Mouse (Mus musculus): ENCODE measurements around the gene Snx29.

Gene Snx29

GRCm38 (mm10) chr16:11783337-11783736, 460.6 kb downstream of the Snx29 start:
- DNase-seq (ENCODE audit: low spot score) = no peak

DNA sequence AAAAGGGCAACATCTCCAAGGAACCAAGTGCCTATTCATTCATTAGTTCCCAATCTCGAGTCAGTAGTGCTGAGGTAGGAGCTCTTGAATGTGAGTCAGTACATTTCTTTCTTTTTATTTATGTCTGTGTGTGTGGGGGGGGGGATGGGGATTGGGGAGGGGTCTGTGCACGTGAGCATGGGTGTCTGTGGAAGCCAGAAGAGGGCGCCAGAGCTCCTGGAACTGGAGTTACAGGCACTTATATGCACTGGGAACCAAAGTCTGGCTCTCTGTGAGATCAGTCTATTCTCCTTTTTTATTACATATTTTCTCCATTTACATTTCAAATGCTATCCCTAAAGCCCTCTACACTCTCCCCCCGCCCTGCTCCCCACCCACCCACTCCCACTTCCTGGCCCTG, 461.6 kb downstream of the Snx29 start:
- no peak for DNase-seq (ENCODE audit: low spot score)

- DNase-seq (ENCODE audit: low spot score) = no peak
Observed at GRCm38 (mm10) chr16:11785806-11786205, 463.1 kb downstream of the Snx29 start.

GRCm38 (mm10) chr16:11790476-11790875, 467.8 kb downstream of the Snx29 start:
- DNase-seq (ENCODE audit: low spot score) = no peak

- no peak for DNase-seq (ENCODE audit: low spot score)
Observed at GRCm38 (mm10) chr16:11793391-11793790, 470.7 kb downstream of the Snx29 start.

GRCm38 (mm10) chr16:11794628-11795027, 471.9 kb downstream of the Snx29 start:
- DNase-seq (ENCODE audit: low spot score) = no peak

DNA sequence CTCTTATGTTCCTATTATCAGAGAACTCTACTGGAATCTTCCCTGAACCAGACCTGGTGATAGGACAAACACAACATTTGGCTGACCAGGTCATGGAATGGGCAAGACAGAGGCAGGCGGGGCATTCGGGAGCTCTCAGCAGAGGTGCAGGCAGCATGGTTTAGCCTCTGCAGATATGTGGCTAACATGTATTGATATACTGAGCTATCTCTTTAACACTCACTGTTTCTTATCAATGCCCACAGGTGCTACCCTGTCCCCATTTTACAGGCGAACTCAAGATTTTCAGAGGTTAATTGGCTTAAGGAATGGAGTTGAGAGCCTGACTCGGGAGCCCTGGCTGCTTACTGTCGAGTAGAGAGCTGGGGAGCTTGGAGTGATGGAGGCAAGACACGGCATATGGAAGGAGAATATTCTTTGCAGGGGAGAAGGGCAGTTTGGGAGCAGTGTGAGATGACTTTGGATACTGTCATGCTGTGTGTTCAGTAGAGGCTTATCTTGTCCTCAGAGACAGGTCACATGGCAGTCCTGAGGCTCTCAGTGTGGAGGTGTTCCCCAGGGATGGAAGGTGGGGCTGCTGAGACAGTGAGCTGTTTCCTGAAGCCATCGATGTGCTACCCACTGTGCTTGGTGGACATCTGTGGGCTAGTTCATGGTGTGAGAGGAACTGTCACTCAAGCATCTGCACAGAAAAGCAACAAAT, 473.2 kb downstream of the Snx29 start:
- DNase-seq (ENCODE audit: low spot score) = no peak

- no peak for DNase-seq (ENCODE audit: low spot score)
Observed at GRCm38 (mm10) chr16:11801960-11802539, 479.3 kb downstream of the Snx29 start.

All from layer of hippocampus, adult 9-10 months (tissue).